Mouse (Mus musculus): ENCODE data around the gene Gm19345. TPM values are rescaled to one million over a fixed set of nuclear protein-coding genes. Genes with fewer than 3 reads are reported as not detected.

The Gm19345 gene
- not detected for polyA plus RNA-seq (2014; fragmentation: Illumina TruSeq; extraction: RNeasy Lipid Tissue Mini Kit (QIAGEN cat#74804); ENCODE audit: low replicate concordance)

DNA sequence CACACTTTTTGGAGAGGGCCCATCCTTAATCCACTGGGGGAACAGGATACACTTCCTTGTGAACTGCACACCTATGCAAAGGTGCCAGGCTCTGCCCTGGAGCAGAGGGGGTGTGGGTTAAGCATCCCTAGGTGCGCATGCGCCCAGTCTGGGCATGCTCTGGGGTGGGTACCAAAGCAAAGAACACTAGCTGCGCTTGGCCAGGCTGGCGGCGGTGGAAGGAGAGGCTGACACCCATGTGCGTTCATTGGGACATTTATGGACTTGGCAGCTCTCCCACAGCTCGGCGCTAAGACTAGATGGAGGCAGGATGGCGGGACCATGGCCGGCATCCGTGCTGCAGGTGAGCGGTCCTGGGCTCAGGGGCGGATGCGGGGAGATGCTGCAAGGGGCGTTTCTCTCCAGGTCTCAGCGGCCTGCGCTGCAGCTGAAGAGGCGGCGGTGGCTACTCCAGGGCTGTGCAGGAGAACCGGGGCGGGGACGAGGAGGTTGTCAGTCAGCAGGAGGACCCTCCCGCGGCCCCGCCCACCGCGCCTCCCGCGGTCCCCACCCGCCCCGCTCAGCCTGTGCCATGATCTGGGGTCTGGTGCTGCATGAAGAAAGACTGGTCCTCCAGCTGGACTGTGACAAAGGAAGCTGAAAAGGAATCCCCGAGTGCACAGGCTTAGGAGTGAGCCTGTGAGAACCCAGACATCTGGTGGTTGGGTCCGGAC is at the start of gene Gm19345:
Gene Gm19345 (plus strand): TSS at position 146 of the 713 bp plus-strand sequence.

GRCm38 (mm10) chr7:19822604-19823058 is 29.2 kb upstream of the Gm19345 start, which contains the start of gene Bcl3:
TSS of gene Bcl3 (minus strand) at chr7:19822770.

DNA sequence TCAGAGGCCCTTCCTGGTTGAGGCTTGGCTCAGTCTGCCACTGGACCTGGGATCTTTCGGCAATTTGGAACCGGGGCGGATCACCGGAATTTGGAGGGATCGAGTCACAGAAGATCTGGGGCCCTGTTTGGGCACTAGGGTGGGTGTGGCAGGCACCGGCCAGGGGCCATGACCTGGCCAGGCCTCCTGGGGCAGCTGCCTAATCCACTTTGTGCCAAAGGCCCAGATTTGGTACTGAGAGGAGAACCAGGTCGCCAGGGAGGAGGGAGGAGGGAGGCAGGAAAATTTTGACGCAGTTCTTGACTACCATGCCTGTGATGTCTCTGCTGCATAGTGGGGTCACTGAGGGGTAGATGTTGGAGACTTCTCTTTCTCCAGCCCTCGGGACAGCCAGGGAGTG is 9.4 kb downstream of the Gm19345 start, which contains the start of gene Ceacam16:
Gene Ceacam16 (minus strand): TSS at position 101 of the 400 bp plus-strand sequence.

GRCm38 (mm10) chr7:19887849-19888248 is 36.0 kb downstream of the Gm19345 start, which contains the start of gene Ceacam19:
TSS of gene Ceacam19 (minus strand) at chr7:19887965.

Other genes with a start within 250 kb of the Gm19345 start
- gene Clasrp, start 247.5 kb upstream of the Gm19345 start, polyA plus RNA-seq (2014; fragmentation: Illumina TruSeq; extraction: RNeasy Lipid Tissue Mini Kit (QIAGEN cat#74804); ENCODE audit: low replicate concordance) = 3.5 TPM
- 3.6 TPM for gene Relb, start 222.6 kb upstream of the Gm19345 start, polyA plus RNA-seq (2014; fragmentation: Illumina TruSeq; extraction: RNeasy Lipid Tissue Mini Kit (QIAGEN cat#74804); ENCODE audit: low replicate concordance)
- 5.2 TPM for gene Clptm1, start 187.0 kb upstream of the Gm19345 start, polyA plus RNA-seq (2014; fragmentation: Illumina TruSeq; extraction: RNeasy Lipid Tissue Mini Kit (QIAGEN cat#74804); ENCODE audit: low replicate concordance)
- 21.6 TPM for gene Apoc2, start 174.1 kb upstream of the Gm19345 start, polyA plus RNA-seq (2014; fragmentation: Illumina TruSeq; extraction: RNeasy Lipid Tissue Mini Kit (QIAGEN cat#74804); ENCODE audit: low replicate concordance)
- not detected for gene Gm44805, start 170.6 kb upstream of the Gm19345 start, polyA plus RNA-seq (2014; fragmentation: Illumina TruSeq; extraction: RNeasy Lipid Tissue Mini Kit (QIAGEN cat#74804); ENCODE audit: low replicate concordance)
- gene Apoc4, start 170.5 kb upstream of the Gm19345 start, polyA plus RNA-seq (2014; fragmentation: Illumina TruSeq; extraction: RNeasy Lipid Tissue Mini Kit (QIAGEN cat#74804); ENCODE audit: low replicate concordance) = not detected
- not detected for gene Apoc1, start 159.3 kb upstream of the Gm19345 start, polyA plus RNA-seq (2014; fragmentation: Illumina TruSeq; extraction: RNeasy Lipid Tissue Mini Kit (QIAGEN cat#74804); ENCODE audit: low replicate concordance)
- gene Apoe, start 152.8 kb upstream of the Gm19345 start, polyA plus RNA-seq (2014; fragmentation: Illumina TruSeq; extraction: RNeasy Lipid Tissue Mini Kit (QIAGEN cat#74804); ENCODE audit: low replicate concordance) = 2.3 TPM
- gene Tomm40, start 136.6 kb upstream of the Gm19345 start, polyA plus RNA-seq (2014; fragmentation: Illumina TruSeq; extraction: RNeasy Lipid Tissue Mini Kit (QIAGEN cat#74804); ENCODE audit: low replicate concordance) = 0.93 TPM
- 5.7 TPM for gene Nectin2, start 101.5 kb upstream of the Gm19345 start, polyA plus RNA-seq (2014; fragmentation: Illumina TruSeq; extraction: RNeasy Lipid Tissue Mini Kit (QIAGEN cat#74804); ENCODE audit: low replicate concordance)
- gene Bcam, start 81.0 kb upstream of the Gm19345 start, polyA plus RNA-seq (2014; fragmentation: Illumina TruSeq; extraction: RNeasy Lipid Tissue Mini Kit (QIAGEN cat#74804); ENCODE audit: low replicate concordance) = not detected
- gene Cblc, start 55.2 kb upstream of the Gm19345 start, polyA plus RNA-seq (2014; fragmentation: Illumina TruSeq; extraction: RNeasy Lipid Tissue Mini Kit (QIAGEN cat#74804); ENCODE audit: low replicate concordance) = 3.7 TPM
- 1.2 TPM for gene Bcl3, start 29.2 kb upstream of the Gm19345 start, polyA plus RNA-seq (2014; fragmentation: Illumina TruSeq; extraction: RNeasy Lipid Tissue Mini Kit (QIAGEN cat#74804); ENCODE audit: low replicate concordance)
- not detected for gene Ceacam16, start 9.3 kb downstream of the Gm19345 start, polyA plus RNA-seq (2014; fragmentation: Illumina TruSeq; extraction: RNeasy Lipid Tissue Mini Kit (QIAGEN cat#74804); ENCODE audit: low replicate concordance)
- not detected for gene Ceacam19, start 36.0 kb downstream of the Gm19345 start, polyA plus RNA-seq (2014; fragmentation: Illumina TruSeq; extraction: RNeasy Lipid Tissue Mini Kit (QIAGEN cat#74804); ENCODE audit: low replicate concordance)
- 22.6 TPM for gene Pvr, start 69.2 kb downstream of the Gm19345 start, polyA plus RNA-seq (2014; fragmentation: Illumina TruSeq; extraction: RNeasy Lipid Tissue Mini Kit (QIAGEN cat#74804); ENCODE audit: low replicate concordance)
- 25.9 TPM for gene Igsf23, start 98.8 kb downstream of the Gm19345 start, polyA plus RNA-seq (2014; fragmentation: Illumina TruSeq; extraction: RNeasy Lipid Tissue Mini Kit (QIAGEN cat#74804); ENCODE audit: low replicate concordance)
- gene Ceacam20, start 113.4 kb downstream of the Gm19345 start, polyA plus RNA-seq (2014; fragmentation: Illumina TruSeq; extraction: RNeasy Lipid Tissue Mini Kit (QIAGEN cat#74804); ENCODE audit: low replicate concordance) = 63.7 TPM
- gene Nlrp9b, start 139.5 kb downstream of the Gm19345 start, polyA plus RNA-seq (2014; fragmentation: Illumina TruSeq; extraction: RNeasy Lipid Tissue Mini Kit (QIAGEN cat#74804); ENCODE audit: low replicate concordance) = 150 TPM
- gene Vmn1r91, start 247.7 kb downstream of the Gm19345 start, polyA plus RNA-seq (2014; fragmentation: Illumina TruSeq; extraction: RNeasy Lipid Tissue Mini Kit (QIAGEN cat#74804); ENCODE audit: low replicate concordance) = 0.67 TPM